Mouse (Mus musculus): Measurements from ENCODE around the gene Gm21731. TPM values are rescaled to one million over a fixed set of nuclear protein-coding genes. Genes with fewer than 3 reads are reported as not detected.

Gm21731 gene
- not detected in 2 replicates for polyA plus RNA-seq (2012; rRNA removed)

DNA sequence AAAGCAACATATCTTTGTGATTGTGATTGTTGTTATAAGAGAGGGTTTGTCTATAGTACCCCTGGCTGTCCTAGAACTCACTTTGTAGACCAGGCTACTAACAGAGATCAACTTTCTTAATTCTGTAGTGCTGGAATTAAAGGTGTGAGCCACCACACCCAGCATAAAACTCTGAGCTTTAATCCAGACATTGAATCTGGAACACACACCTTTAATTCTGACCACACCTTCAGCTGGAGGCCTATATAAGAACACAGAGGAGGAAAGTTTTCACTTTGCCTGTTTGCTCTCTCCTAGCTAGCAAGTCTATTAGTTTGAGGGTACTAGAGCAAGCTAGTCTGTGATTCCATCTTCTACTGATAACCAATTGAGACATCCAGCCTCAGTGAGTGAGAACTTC is at the start of gene Gm21731:
Gene Gm21731, plus strand, starts transcription at position 301 of the 400 bp plus-strand sequence.

GRCm38 (mm10) chr13:120215847-120216246 is 23.1 kb upstream of the Gm21731 start, which contains the start of gene Gm21762:
Gene Gm21762 (minus strand): TSS chr13:120215947.

GRCm38 (mm10) chr13:120262870-120263269 is 24.0 kb downstream of the Gm21731 start, which contains the start of gene AF067061:
Gene AF067061 (plus strand): TSS chr13:120263114.

Other genes starting within 250 kb of the Gm21731 start
- gene Gm36079, start 212.1 kb upstream of the Gm21731 start, polyA plus RNA-seq (2012; rRNA removed), result not detected in 2 replicates
- gene Gm21188, start 186.9 kb upstream of the Gm21731 start, polyA plus RNA-seq (2012; rRNA removed), result 1.1 and 2.0 TPM in 2 replicates
- not detected in 2 replicates for gene Gm20767, start 98.9 kb upstream of the Gm21731 start, polyA plus RNA-seq (2012; rRNA removed)
- not detected in 2 replicates for gene Gm21818, start 66.7 kb upstream of the Gm21731 start, polyA plus RNA-seq (2012; rRNA removed)
- 0.04 and 0.17 TPM in 2 replicates for gene Gm21762, start 23.2 kb upstream of the Gm21731 start, polyA plus RNA-seq (2012; rRNA removed)
- not detected in 2 replicates for gene AF067061, start 24.0 kb downstream of the Gm21731 start, polyA plus RNA-seq (2012; rRNA removed)
- gene BC147527, start 61.3 kb downstream of the Gm21731 start, polyA plus RNA-seq (2012; rRNA removed), result 0.57 and 1.0 TPM in 2 replicates
- not detected in 2 replicates for gene Tcstv3, start 77.8 kb downstream of the Gm21731 start, polyA plus RNA-seq (2012; rRNA removed)

Measured in liver, embryonic 18 days (tissue).